Mouse (Mus musculus) megakaryocyte, embryonic 14.5 days (primary cell): Measurements from ENCODE around the gene Barhl1.

Experiments used
- FLI1 ChIP-seq: IDR thresholded peaks from 2 replicates; pipeline ENCODE4 v1.6.1; 2012; ENCODE audit warnings: low read length, inconsistent platforms, mixed read lengths
- GATA1 ChIP-seq: IDR thresholded peaks from 3 replicates; pipeline ENCODE4 v1.6.1; 2012; ENCODE audit warnings: mixed read lengths, low read length, inconsistent platforms, borderline replicate concordance

DNA sequence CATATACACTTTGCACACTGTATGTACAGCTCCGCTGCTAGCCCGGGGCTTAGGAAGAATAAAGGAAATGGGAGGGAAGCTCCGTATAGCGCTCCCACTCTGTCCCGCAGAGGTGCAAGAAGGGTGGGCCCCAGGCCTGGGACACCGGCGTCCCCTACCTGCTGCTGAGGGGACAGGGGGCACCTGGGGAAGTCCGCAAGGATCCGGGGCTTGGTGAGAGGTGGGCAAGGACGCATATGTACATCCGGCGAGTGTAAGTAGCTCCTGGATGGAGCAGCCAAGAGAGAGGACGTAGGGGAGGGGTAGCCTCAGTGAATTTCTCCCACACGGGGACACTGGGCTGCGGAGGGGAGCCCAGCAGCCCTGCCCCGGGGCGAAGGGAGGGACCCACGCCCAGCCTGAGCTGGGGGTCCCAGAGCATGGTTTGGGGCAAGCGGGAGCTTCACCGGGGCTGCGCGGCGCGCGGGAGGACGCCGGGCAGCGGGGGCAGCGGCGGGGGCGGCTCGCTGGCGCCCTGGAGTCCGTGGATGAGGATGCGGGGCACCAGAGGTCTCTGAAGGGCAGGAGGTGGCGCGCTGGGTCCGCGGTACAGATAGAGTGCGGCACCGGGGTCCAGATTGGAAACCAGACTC, 7.2 kb downstream of the Barhl1 start:
- TF ChIP-seq GATA1 (no peak), FLI1 (no peak)
